Mouse (Mus musculus) cerebellum, adult 18-20 months (tissue): ENCODE data around the gene Mcpt4.
"Not testable (repeated sequence)": the region's sequence is repeated elsewhere in the genome, so short reads cannot be mapped to it uniquely, and the experiment has no call there.

Source experiments
- DNase-seq, 2 experiments: peaks; one replicate each; pipeline ENCODE4 v3.0.0; 2021

Gene Mcpt4

GRCm38 (mm10) chr14:56062213-56062612, at the start of gene Mcpt4:
TSS of gene Mcpt4 (minus strand) at chr14:56062313.
- DNase-seq = not testable (repeated sequence)

- no peak for DNase-seq
Observed at GRCm38 (mm10) chr14:56105447-56106180, 43.5 kb upstream of the Mcpt4 start.

- DNase-seq = no peak
Observed at GRCm38 (mm10) chr14:56105016-56105415, 42.9 kb upstream of the Mcpt4 start.

- DNase-seq = no peak
Observed at GRCm38 (mm10) chr14:56103452-56103851, 41.3 kb upstream of the Mcpt4 start.

- no peak for DNase-seq
Observed at GRCm38 (mm10) chr14:56102386-56102785, 40.3 kb upstream of the Mcpt4 start, which contains the start of gene Ctsg. TSS of gene Ctsg (minus strand) at chr14:56102574.

GRCm38 (mm10) chr14:56098940-56099339, 36.8 kb upstream of the Mcpt4 start:
- DNase-seq = no peak

GRCm38 (mm10) chr14:56097597-56097996, 35.5 kb upstream of the Mcpt4 start:
- DNase-seq = no peak

- no peak for DNase-seq
Observed at GRCm38 (mm10) chr14:56093353-56093752, 31.2 kb upstream of the Mcpt4 start.

- no peak for DNase-seq
Observed at GRCm38 (mm10) chr14:56086711-56087110, 24.6 kb upstream of the Mcpt4 start.

GRCm38 (mm10) chr14:56085167-56085566, 23.1 kb upstream of the Mcpt4 start, which contains the start of gene Mcpt8:
TSS of gene Mcpt8 (minus strand) at chr14:56085273.
- DNase-seq = no peak

GRCm38 (mm10) chr14:56082016-56082415, 19.9 kb upstream of the Mcpt4 start:
- peak; percentile 48 to 52 for DNase-seq

GRCm38 (mm10) chr14:56057722-56058121, 4.4 kb downstream of the Mcpt4 start:
- DNase-seq = no peak

GRCm38 (mm10) chr14:56055408-56055807, 6.7 kb downstream of the Mcpt4 start:
- no peak for DNase-seq

GRCm38 (mm10) chr14:56041792-56042191, 20.3 kb downstream of the Mcpt4 start, which contains the start of gene Mcpt2:
TSS of gene Mcpt2 (plus strand) at chr14:56042041.
- not testable (repeated sequence) for DNase-seq

- DNase-seq = no peak
Observed at GRCm38 (mm10) chr14:56034433-56034832, 27.7 kb downstream of the Mcpt4 start.

- DNase-seq = not testable (repeated sequence)
Observed at GRCm38 (mm10) chr14:56030395-56030794, 31.7 kb downstream of the Mcpt4 start, which contains the start of gene Mcpt9. TSS of gene Mcpt9 (minus strand) at chr14:56030495.

- DNase-seq = not testable (repeated sequence)
Observed at GRCm38 (mm10) chr14:56021305-56021704, 40.8 kb downstream of the Mcpt4 start.

- no peak for DNase-seq
Observed at GRCm38 (mm10) chr14:56019446-56019845, 42.7 kb downstream of the Mcpt4 start.

- DNase-seq = not testable (repeated sequence)
Observed at GRCm38 (mm10) chr14:56017671-56018070, 44.4 kb downstream of the Mcpt4 start, which contains the start of gene Mcpt1. TSS of gene Mcpt1 (plus strand) at chr14:56017971.

GRCm38 (mm10) chr14:56013924-56014323, 48.2 kb downstream of the Mcpt4 start:
- DNase-seq = no peak

- DNase-seq = no peak
Observed at GRCm38 (mm10) chr14:56013147-56013546, 49.0 kb downstream of the Mcpt4 start.
